Mouse (Mus musculus): ENCODE results near the gene Ctdspl.

DNA sequence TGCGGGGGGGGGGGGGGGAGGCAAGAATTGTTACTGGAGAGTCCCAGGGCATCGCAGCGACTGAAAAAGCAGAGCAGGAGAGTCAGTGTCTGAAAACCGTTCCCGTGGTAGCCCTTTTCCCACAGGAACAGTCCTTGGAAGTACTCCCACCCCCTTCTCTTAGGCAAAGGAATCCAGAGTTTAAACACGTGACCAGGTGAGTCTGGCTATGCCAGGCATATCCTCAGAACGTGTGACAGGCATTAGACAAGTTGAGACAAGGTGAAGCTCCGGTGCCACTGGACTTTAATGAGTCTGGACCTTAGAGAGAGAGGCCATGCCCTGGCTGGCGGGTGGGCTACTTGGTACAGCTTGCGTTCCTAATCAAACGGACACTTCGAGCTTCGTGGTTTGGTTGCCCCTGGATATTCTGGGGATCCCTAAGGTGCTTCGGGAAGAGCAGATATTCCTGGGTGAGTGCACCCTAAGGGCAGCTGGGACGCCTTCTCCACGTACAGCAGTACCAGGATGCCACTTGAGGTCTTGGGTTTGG lies 1.6 kb upstream of the Ctdspl start:
- no peak for TF ChIP-seq POLR2A (IDR thresholded peaks at IDR 0.05; ENCODE audit: borderline replicate concordance, extremely low read depth, low read depth, low read length)
- TF ChIP-seq CTCF (IDR thresholded peaks at IDR 0.05; ENCODE audit: insufficient read depth, low read length) = no peak

Measured in lung, adult 2 months (tissue).